Mouse (Mus musculus): ENCODE results near the gene Fhad1. TPM values are rescaled to one million over a fixed set of nuclear protein-coding genes. Genes with fewer than 3 reads are reported as not detected.

Fhad1 gene
- 1.3 and 2.2 TPM in 2 replicates for polyA plus RNA-seq (2014; fragmentation: Nextera tagmentation; extraction: Ambion mirVana)

DNA sequence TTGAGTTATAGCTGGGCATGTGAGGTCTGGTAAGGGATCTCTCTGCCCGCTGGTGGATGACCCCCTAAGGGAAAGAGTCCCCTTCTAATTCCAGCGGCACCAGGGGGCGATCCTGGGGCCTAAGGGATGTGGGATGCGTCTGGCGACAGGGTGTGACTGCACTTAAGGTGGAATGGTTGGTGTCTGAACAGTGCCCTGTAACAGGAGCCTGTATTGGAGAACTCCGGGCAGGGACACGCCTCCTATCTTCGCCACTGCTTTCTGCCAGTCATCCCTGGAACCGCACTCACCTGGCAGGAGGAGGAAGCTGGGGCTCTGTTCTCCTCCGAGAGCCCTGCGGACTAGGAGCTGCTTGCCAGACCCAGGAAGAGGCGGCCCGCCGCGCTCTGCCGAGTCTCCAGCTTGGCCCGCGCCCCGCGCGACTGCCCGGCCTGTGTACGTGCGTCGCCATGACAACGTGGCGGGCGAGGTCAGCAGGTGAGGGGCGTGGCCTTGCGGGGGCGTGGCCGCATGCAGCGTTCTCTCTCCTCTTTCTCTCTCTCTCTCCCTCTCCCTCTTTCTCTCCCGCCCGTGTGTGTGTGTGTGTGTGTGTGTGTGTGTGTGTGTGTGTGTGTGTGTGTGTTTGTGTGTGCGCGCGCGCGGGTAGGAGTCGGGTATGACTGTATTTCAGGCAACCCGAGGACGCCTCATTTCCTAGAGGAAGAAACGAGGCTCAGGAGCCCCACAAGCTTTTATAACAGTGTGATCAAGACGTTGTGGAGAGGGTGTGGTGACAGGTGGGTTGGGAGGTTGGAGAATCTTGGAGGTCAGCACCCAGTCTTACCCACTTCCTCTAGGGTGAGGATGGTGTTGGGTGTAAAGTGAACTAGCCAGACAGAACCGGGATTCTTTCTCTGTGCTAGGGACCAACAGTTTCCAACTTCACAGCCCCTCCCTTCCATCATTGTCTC, at the start of gene Fhad1:
Fhad1 (minus strand) TSS at position 424 of the 950 bp plus-strand sequence.
- Histone ChIP-seq H3K4me3 (ENCODE audit: low read depth, low read length) (peak within 1 kb of the TSS; percentile 33), H3K27me3 (replicated peaks; ENCODE audit: control insufficient read depth, insufficient read depth, low read length) (no peaks in the 10 kb centered on the region), H3K9me3 (replicated peaks; ENCODE audit: control insufficient read depth, low read length) (no peaks in the 10 kb centered on the region), H3K4me2 (ENCODE audit: low read length) (peak within 1 kb of the TSS; percentile 70), H3K27ac (ENCODE audit: low read depth, low read length) (0 out of 2 replicates have a peak within 1 kb of the TSS, but pooled peaks have one; percentile 33), H3K4me1 (ENCODE audit: control insufficient read depth, insufficient read depth, low read length) (no peaks in the 10 kb centered on the region), H3K9ac (ENCODE audit: low read length) (peak within 1 kb of the TSS; percentile 50), H3K36me3 (ENCODE audit: control insufficient read depth, insufficient read depth, low read length) (no peaks in the 10 kb centered on the region)
- DNase-seq (ENCODE audit: low spot score) (peak; percentile 80), ATAC-seq (peak; percentile 86)
- WGBS, result 2% methylated on average over 43 of the region's 46 CpGs

DNA sequence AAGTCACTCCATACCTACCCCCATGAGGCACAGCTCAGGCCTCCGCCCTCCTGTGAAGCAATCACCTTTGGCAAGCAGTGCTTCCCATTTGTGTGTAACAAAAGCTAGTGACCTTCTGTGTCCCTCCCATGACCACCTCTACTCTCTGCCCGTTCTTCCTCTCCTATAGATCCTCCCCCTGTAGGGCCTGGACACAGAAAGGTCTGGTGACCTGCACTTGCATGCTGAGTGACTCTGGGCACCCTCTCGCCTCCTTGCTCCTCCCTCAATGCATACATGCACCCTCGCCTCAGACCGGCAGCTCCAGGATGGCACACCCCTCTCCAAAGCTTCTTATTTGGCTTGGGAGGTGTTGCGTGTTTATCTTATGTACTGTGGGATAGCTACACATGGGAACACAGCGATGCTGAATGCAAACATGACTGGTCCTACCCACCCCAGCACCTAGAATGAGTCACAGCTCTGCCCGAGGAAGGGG, 48.2 kb upstream of the Fhad1 start:
- DNase-seq (ENCODE audit: low spot score), result no peak
- 87% methylated on average over 8 of the region's 8 CpGs for WGBS
- no peak for ATAC-seq
- no peak overlapping the region for H3K4me3 ChIP-seq (ENCODE audit: low read depth, low read length)
- no peaks in the 10 kb centered on the region for H3K36me3 ChIP-seq (ENCODE audit: control insufficient read depth, insufficient read depth, low read length)
- no peaks in the 10 kb centered on the region for H3K27me3 ChIP-seq (replicated peaks; ENCODE audit: control insufficient read depth, insufficient read depth, low read length)
- no peak overlapping the region for H3K27ac ChIP-seq (ENCODE audit: low read depth, low read length)
- H3K4me1 ChIP-seq (ENCODE audit: control insufficient read depth, insufficient read depth, low read length), result no peaks in the 10 kb centered on the region
- no peaks in the 10 kb centered on the region for H3K9me3 ChIP-seq (replicated peaks; ENCODE audit: control insufficient read depth, low read length)
- no peak overlapping the region for H3K4me2 ChIP-seq (ENCODE audit: low read length)
- H3K9ac ChIP-seq (ENCODE audit: low read length), result no peak overlapping the region

DNA sequence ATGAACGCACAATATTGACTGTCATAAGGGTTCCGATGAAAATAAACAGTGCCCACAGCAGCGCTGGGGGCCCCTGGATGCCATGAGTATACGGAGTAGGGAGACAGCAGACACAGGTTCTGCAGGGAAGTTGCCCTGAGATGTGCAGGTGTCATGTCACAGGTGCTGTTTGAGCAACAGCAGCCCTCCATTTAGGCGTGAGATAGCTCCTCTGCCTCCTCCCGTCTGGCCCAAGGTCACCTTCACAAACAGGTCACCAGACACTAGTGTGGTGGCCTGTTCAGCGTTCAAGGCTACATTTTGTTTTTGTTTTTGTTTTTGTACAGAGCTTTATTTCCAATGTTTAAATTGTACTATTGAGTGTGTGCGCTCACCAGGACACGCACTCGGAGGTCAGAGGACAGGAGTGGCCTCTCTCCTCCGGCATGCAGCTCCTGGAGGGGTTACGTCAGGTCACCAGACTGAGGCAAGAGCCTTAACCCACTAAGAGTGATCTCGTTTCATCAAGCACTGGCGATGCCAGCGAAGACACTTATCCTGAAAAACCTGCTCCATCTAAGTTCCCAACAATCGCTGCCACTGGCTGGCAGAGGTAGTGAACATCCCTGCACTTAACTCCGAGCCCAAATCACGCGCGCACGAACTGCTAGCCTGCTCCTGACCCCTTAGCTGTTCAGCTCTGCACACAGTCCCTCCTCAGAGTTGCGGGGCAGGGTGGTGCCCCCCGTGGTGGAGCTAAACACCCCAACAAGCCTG, 46.8 kb upstream of the Fhad1 start:
- ATAC-seq, result no peak
- no peak overlapping the region for H3K9ac ChIP-seq (ENCODE audit: low read length)

DNA sequence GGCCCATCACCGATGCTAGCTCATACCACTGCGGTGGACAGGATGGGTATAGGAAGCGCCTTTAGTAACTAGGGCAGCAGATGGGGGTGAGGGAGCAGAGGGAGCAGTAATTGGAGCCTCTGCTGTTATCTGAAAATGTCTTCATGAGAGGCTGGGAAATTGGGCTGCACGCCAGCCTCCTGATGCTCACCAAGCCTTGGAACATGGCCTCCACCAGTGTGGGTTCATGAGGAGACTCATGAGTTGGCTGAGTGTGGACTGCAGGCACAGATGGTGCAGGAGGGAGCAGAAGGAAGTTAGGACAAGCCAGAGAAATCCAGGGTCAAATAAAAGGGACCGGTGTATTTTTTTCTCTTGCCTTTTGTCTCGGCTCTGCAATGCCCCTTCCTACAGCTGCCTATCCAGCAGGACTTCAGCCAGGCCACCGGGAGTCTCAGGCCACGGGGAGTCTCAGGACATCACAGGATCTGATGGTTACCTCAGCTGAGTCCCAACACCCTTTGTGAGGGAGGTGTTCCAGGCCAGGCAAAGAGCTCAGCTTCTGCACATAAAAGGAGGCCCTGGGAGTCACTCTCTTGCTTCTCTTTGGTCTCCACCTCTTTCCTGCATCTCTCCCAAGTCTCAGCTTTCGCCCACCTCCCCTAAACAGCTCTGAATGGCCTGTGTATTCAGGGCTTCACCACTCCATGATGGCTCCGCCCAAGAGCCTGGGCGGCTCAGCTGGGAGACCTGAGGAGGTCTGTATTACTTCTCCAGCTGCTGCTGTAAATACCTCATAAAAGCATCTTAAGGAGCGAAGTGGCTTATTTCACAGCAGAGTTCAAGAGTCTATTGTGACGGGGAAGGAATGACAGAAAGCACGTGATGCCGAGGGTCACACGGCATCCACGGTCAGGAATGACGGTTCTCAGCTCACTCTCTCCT, 45.8 kb upstream of the Fhad1 start:
- peak; percentile 56 for DNase-seq (ENCODE audit: low spot score)
- no peak for ATAC-seq

More for the DNA sequence above, 46.8 kb upstream of the Fhad1 start:
- no peaks in the 10 kb centered on the region for H3K9me3 ChIP-seq (replicated peaks; ENCODE audit: control insufficient read depth, low read length)
- no peak overlapping the region for H3K4me3 ChIP-seq (ENCODE audit: low read depth, low read length)
- WGBS, result 81% methylated on average over 23 of the region's 23 CpGs
- no peak for DNase-seq (ENCODE audit: low spot score)
- no peak overlapping the region for H3K4me2 ChIP-seq (ENCODE audit: low read length)
- no peak overlapping the region for H3K27ac ChIP-seq (ENCODE audit: low read depth, low read length)
- H3K27me3 ChIP-seq (replicated peaks; ENCODE audit: control insufficient read depth, insufficient read depth, low read length), result no peaks in the 10 kb centered on the region
- H3K36me3 ChIP-seq (ENCODE audit: control insufficient read depth, insufficient read depth, low read length), result no peaks in the 10 kb centered on the region
- no peaks in the 10 kb centered on the region for H3K4me1 ChIP-seq (ENCODE audit: control insufficient read depth, insufficient read depth, low read length)

DNA sequence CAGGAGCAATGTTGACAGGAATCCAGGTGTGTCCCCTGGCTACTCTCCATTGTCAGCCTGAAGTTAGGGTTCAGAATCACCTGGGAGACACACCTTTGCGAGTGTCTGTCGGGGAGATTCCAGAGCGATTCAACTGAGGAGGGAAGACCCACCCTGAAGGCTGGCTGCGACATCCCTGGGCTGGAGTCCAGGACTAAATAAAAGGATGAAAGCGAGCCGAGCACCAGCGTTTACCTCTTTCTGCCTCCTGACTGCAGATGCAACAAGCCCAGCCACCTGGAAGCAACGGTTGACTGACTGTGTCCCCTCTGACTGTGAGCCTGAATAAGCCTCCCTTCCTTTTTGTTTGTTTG, 44.9 kb upstream of the Fhad1 start:
- Histone ChIP-seq H3K27ac (ENCODE audit: low read depth, low read length) (no peak overlapping the region), H3K9me3 (replicated peaks; ENCODE audit: control insufficient read depth, low read length) (no peaks in the 10 kb centered on the region), H3K27me3 (replicated peaks; ENCODE audit: control insufficient read depth, insufficient read depth, low read length) (no peaks in the 10 kb centered on the region), H3K4me3 (ENCODE audit: low read depth, low read length) (no peak overlapping the region), H3K4me2 (ENCODE audit: low read length) (no peak overlapping the region), H3K4me1 (ENCODE audit: control insufficient read depth, insufficient read depth, low read length) (no peaks in the 10 kb centered on the region), H3K36me3 (ENCODE audit: control insufficient read depth, insufficient read depth, low read length) (no peaks in the 10 kb centered on the region), H3K9ac (ENCODE audit: low read length) (no peak overlapping the region)
- DNase-seq (ENCODE audit: low spot score), result no peak
- no peak for ATAC-seq
- 73% methylated on average over 8 of the region's 8 CpGs for WGBS

More for the DNA sequence above, 45.8 kb upstream of the Fhad1 start:
- Histone ChIP-seq H3K27ac (ENCODE audit: low read depth, low read length) (no peak overlapping the region), H3K27me3 (replicated peaks; ENCODE audit: control insufficient read depth, insufficient read depth, low read length) (no peaks in the 10 kb centered on the region), H3K36me3 (ENCODE audit: control insufficient read depth, insufficient read depth, low read length) (no peaks in the 10 kb centered on the region), H3K9me3 (replicated peaks; ENCODE audit: control insufficient read depth, low read length) (no peaks in the 10 kb centered on the region), H3K4me1 (ENCODE audit: control insufficient read depth, insufficient read depth, low read length) (no peaks in the 10 kb centered on the region), H3K4me2 (ENCODE audit: low read length) (no peak overlapping the region), H3K9ac (ENCODE audit: low read length) (no peak overlapping the region), H3K4me3 (ENCODE audit: low read depth, low read length) (no peak overlapping the region)
- WGBS, result 58% methylated on average over 18 of the region's 18 CpGs

DNA sequence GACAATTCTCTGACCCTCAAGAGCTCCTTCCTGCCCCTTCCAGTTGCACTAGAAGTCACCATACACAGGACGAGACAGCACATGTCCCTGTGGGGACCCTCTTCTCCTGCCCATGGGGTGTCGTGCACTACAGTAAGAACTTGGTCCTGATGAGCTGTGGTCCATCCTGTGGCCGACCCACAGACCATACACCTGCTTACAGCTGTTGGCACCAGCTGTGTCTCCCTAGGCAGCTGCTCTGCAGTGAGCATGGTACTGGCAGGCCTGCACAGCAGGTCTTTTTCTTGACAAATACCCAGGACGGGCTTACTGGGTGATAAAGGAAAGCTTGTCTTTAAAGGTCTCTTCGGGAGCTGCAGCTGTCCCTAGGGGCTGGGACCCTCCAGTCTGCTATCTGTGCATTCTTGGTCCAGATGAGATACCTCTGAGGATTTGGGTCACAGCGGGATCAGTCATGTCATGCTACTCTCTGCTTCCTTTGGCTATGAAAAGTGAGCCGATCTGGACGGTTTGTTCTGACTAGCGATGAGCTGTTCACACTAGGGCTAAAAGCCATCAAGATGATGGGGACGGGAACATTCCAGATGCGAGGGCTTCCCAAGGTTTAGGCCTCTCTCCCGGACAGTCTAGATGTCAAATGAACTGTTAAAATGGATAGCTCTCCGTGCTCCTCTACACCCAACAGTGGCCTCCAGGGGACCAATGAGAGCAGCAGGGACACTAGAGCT, 44.4 kb upstream of the Fhad1 start:
- no peak overlapping the region for H3K4me3 ChIP-seq (ENCODE audit: low read depth, low read length)
- no peak overlapping the region for H3K9ac ChIP-seq (ENCODE audit: low read length)
- no peak overlapping the region for H3K27ac ChIP-seq (ENCODE audit: low read depth, low read length)
- no peaks in the 10 kb centered on the region for H3K36me3 ChIP-seq (ENCODE audit: control insufficient read depth, insufficient read depth, low read length)
- no peak overlapping the region for H3K4me2 ChIP-seq (ENCODE audit: low read length)
- no peaks in the 10 kb centered on the region for H3K4me1 ChIP-seq (ENCODE audit: control insufficient read depth, insufficient read depth, low read length)
- H3K27me3 ChIP-seq (replicated peaks; ENCODE audit: control insufficient read depth, insufficient read depth, low read length), result no peaks in the 10 kb centered on the region
- DNase-seq (ENCODE audit: low spot score), result no peak
- no peak for ATAC-seq
- WGBS, result 83% methylated on average over 13 of the region's 13 CpGs
- no peaks in the 10 kb centered on the region for H3K9me3 ChIP-seq (replicated peaks; ENCODE audit: control insufficient read depth, low read length)

DNA sequence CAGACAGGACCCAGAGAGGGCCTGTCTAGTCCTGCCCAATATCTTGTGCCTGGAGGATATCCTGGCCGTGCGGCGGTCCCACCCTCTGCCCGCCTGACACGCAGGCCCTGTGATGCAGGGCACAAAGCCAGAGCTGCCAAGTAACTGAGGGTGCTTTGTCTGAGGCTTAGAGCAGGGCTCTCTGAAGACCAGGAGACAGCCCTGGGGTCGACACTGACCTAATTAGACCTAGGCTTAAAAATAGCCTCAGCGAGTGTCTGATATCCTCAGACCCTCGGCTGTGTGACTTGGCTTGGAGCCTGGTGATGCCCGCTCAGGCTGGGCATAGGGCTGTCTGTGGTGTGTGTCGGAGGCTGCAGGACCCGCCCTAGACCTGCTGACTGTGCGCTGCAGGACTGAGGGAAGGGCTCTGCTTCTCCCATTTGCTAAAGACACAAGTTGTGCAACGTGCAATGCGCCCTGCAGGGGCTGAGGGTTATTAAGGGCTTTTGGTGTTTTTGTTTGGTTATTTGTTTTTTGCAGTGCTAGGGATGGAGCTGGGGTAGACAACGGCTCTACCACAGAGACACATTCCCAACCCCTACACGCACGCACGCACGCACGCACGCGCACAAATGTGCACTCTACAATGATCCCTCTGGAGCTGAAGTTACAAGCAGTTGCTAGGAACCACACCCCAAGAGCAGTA, 42.8 kb upstream of the Fhad1 start:
- Histone ChIP-seq H3K9me3 (replicated peaks; ENCODE audit: control insufficient read depth, low read length) (no peaks in the 10 kb centered on the region), H3K27ac (ENCODE audit: low read depth, low read length) (0 out of 2 replicates have a peak overlapping the region, but pooled peaks have one; percentile 21), H3K4me2 (ENCODE audit: low read length) (no peak overlapping the region), H3K36me3 (ENCODE audit: control insufficient read depth, insufficient read depth, low read length) (no peaks in the 10 kb centered on the region), H3K4me1 (ENCODE audit: control insufficient read depth, insufficient read depth, low read length) (no peaks in the 10 kb centered on the region), H3K4me3 (ENCODE audit: low read depth, low read length) (no peak overlapping the region), H3K9ac (ENCODE audit: low read length) (no peak overlapping the region), H3K27me3 (replicated peaks; ENCODE audit: control insufficient read depth, insufficient read depth, low read length) (no peaks in the 10 kb centered on the region)
- 61% methylated on average over 22 of the region's 22 CpGs for WGBS
- ATAC-seq (peak; percentile 49), DNase-seq (ENCODE audit: low spot score) (peak; percentile 39)
